Mouse (Mus musculus): ENCODE data around the gene Atic. TPM values are rescaled to one million over a fixed set of nuclear protein-coding genes. Genes with fewer than 3 reads are reported as not detected.

Atic gene
- polyA plus RNA-seq, 1 experiment from 2014 or later: 70.5 TPM

GRCm38 (mm10) chr1:71567884-71568605, 11.1 kb downstream of the Atic start:
- Histone ChIP-seq H3K36me3 (peaks cover 97% of the 10 kb centered on the region), H3K4me1 (no peaks in the 10 kb centered on the region), H3K4me2 (no peak overlapping the region), H3K9me3 (replicated peaks) (no peaks in the 10 kb centered on the region), H3K9ac (no peak overlapping the region), H3K4me3 (no peak overlapping the region), H3K27ac (no peak overlapping the region), H3K27me3 (replicated peaks) (no peaks in the 10 kb centered on the region)
- 79% methylated on average over 16 of the region's 16 CpGs for WGBS (ENCODE audit: insufficient replicate concordance)
- ATAC-seq: no peak

GRCm38 (mm10) chr1:71570116-71570515, 13.2 kb downstream of the Atic start:
- H3K27ac ChIP-seq: no peak overlapping the region
- H3K4me2 ChIP-seq: no peak overlapping the region
- H3K27me3 ChIP-seq (replicated peaks): no peaks in the 10 kb centered on the region
- WGBS (ENCODE audit: insufficient replicate concordance): 79% methylated on average over 4 of the region's 4 CpGs
- no peak for ATAC-seq
- H3K4me1 ChIP-seq: no peaks in the 10 kb centered on the region
- H3K9me3 ChIP-seq (replicated peaks): no peaks in the 10 kb centered on the region
- peaks cover 96% of the 10 kb centered on the region for H3K36me3 ChIP-seq
- H3K9ac ChIP-seq: no peak overlapping the region
- no peak overlapping the region for H3K4me3 ChIP-seq

- 86% methylated on average over 7 of the region's 7 CpGs for WGBS (ENCODE audit: insufficient replicate concordance)
- peaks cover 99% of the 10 kb centered on the region for H3K36me3 ChIP-seq
These were observed 19.0 kb downstream of the Atic start for GRCm38 (mm10) chr1:71575987-71576386.

GRCm38 (mm10) chr1:71576837-71577236, 19.9 kb downstream of the Atic start:
- H3K4me1 ChIP-seq: no peaks in the 10 kb centered on the region
- no peak overlapping the region for H3K4me3 ChIP-seq
- H3K9ac ChIP-seq: no peak overlapping the region
- H3K27ac ChIP-seq: no peak overlapping the region
- no peak for ATAC-seq
- no peaks in the 10 kb centered on the region for H3K27me3 ChIP-seq (replicated peaks)
- 87% methylated on average over 6 of the region's 6 CpGs for WGBS (ENCODE audit: insufficient replicate concordance)
- no peaks in the 10 kb centered on the region for H3K9me3 ChIP-seq (replicated peaks)
- H3K4me2 ChIP-seq: no peak overlapping the region
- H3K36me3 ChIP-seq: peaks cover 92% of the 10 kb centered on the region

More at GRCm38 (mm10) chr1:71575987-71576386, 19.0 kb downstream of the Atic start:
- Histone ChIP-seq H3K27ac (no peak overlapping the region), H3K4me3 (no peak overlapping the region), H3K9me3 (replicated peaks) (no peaks in the 10 kb centered on the region), H3K9ac (no peak overlapping the region), H3K4me2 (no peak overlapping the region), H3K27me3 (replicated peaks) (no peaks in the 10 kb centered on the region), H3K4me1 (no peaks in the 10 kb centered on the region)
- no peak for ATAC-seq

DNA sequence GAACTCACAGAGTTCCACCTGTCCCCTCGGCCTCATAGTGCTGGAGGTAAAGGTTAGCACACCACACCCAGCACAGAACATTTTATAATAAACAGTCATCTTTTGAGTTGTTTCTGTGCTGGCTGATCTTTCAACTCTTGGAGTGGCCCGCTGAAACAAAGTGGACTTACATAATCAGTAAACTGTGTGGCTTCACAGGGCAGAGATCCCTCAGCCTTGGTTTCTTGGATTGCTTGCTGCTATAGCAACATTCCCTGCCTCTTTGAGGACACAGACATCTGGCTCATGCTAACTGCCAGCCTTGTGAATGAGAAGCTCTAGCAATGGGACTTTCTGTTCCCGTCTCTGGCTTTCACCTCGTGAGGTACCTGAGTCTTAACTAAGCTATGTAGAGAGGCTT, 22.6 kb downstream of the Atic start:
- WGBS (ENCODE audit: insufficient replicate concordance): 80% methylated on average over 4 of the region's 4 CpGs
- no peak overlapping the region for H3K4me3 ChIP-seq
- H3K4me1 ChIP-seq: no peaks in the 10 kb centered on the region
- ATAC-seq: no peak
- no peaks in the 10 kb centered on the region for H3K27me3 ChIP-seq (replicated peaks)
- H3K36me3 ChIP-seq: peaks cover 66% of the 10 kb centered on the region
- H3K9me3 ChIP-seq (replicated peaks): no peaks in the 10 kb centered on the region
- no peak overlapping the region for H3K9ac ChIP-seq
- no peak overlapping the region for H3K4me2 ChIP-seq
- no peak overlapping the region for H3K27ac ChIP-seq

GRCm38 (mm10) chr1:71580408-71580807, 23.5 kb downstream of the Atic start:
- 82% methylated on average over 12 of the region's 12 CpGs for WGBS (ENCODE audit: insufficient replicate concordance)
- peak; percentile 35; the same call in 1 of the 2 replicates for ATAC-seq
- Histone ChIP-seq H3K9me3 (replicated peaks) (no peaks in the 10 kb centered on the region), H3K9ac (no peak overlapping the region), H3K27ac (no peak overlapping the region), H3K4me2 (no peak overlapping the region), H3K4me1 (no peaks in the 10 kb centered on the region), H3K4me3 (no peak overlapping the region), H3K27me3 (replicated peaks) (no peaks in the 10 kb centered on the region), H3K36me3 (peaks cover 63% of the 10 kb centered on the region)

GRCm38 (mm10) chr1:71583302-71583701, 26.4 kb downstream of the Atic start:
- Histone ChIP-seq H3K4me2 (no peak overlapping the region), H3K36me3 (peaks cover 61% of the 10 kb centered on the region), H3K4me3 (no peak overlapping the region), H3K9me3 (replicated peaks) (no peaks in the 10 kb centered on the region), H3K27ac (no peak overlapping the region), H3K9ac (no peak overlapping the region), H3K27me3 (replicated peaks) (no peaks in the 10 kb centered on the region), H3K4me1 (no peaks in the 10 kb centered on the region)
- ATAC-seq: no peak
- 79% methylated on average over 8 of the region's 8 CpGs for WGBS (ENCODE audit: insufficient replicate concordance)

DNA sequence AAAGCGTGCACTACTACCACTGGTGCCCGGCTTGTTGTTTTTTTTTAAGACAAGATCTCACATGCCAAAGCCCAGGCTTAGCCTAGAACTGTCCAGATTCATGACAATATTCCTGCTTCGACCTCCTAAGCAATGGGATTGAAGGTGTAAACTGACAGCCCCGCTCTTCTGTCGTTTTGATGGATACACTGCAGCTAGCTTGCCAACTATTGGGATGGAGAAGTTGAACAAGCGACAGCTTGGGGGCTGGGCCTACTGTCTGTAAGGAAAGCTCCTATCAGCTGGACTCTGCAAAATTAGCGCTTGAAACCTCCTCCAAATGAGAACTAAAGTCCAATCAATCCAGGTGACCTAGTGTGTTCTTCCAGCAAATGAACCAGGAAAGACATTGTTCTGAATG, 26.9 kb downstream of the Atic start:
- Histone ChIP-seq H3K4me1 (no peaks in the 10 kb centered on the region), H3K27me3 (replicated peaks) (no peaks in the 10 kb centered on the region)

GRCm38 (mm10) chr1:71586658-71587057, 29.7 kb downstream of the Atic start:
- Histone ChIP-seq H3K27me3 (replicated peaks) (no peaks in the 10 kb centered on the region), H3K4me2 (no peak overlapping the region), H3K9me3 (replicated peaks) (no peaks in the 10 kb centered on the region), H3K36me3 (peaks cover 64% of the 10 kb centered on the region), H3K27ac (no peak overlapping the region), H3K4me3 (no peak overlapping the region), H3K4me1 (no peaks in the 10 kb centered on the region), H3K9ac (no peak overlapping the region)
- ATAC-seq: no peak
- WGBS (ENCODE audit: insufficient replicate concordance): 75% methylated on average over 7 of the region's 7 CpGs

More for the DNA sequence above, 26.9 kb downstream of the Atic start:
- no peak overlapping the region for H3K27ac ChIP-seq
- no peak for ATAC-seq
- H3K4me3 ChIP-seq: no peak overlapping the region
- no peaks in the 10 kb centered on the region for H3K9me3 ChIP-seq (replicated peaks)
- no peak overlapping the region for H3K9ac ChIP-seq
- H3K4me2 ChIP-seq: no peak overlapping the region
- WGBS (ENCODE audit: insufficient replicate concordance): 76% methylated on average over 7 of the region's 7 CpGs
- H3K36me3 ChIP-seq: peaks cover 61% of the 10 kb centered on the region

DNA sequence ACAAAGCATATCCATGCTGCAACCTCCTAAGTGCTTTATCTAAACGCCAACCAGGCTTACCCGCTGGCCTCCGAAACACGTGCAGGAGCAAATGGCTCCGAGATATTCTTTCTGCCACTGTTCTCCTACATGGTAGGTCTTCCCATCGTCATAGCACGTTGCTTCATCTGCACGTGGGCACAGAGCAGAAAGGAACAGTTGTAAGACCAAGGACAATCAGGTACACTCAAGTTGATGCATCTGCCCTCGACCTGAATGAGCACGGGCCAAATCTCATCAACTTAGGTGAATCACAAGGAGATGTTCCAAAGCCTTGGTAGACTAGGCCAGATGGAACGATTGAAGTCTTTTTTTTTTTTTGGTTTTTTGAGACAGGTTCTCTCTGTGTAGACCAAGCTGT, 33.1 kb downstream of the Atic start:
- H3K9me3 ChIP-seq (replicated peaks): no peaks in the 10 kb centered on the region
- peaks cover 86% of the 10 kb centered on the region for H3K36me3 ChIP-seq
- no peak overlapping the region for H3K27ac ChIP-seq
- H3K9ac ChIP-seq: no peak overlapping the region
- no peak overlapping the region for H3K4me3 ChIP-seq
- no peak for ATAC-seq
- no peak overlapping the region for H3K4me2 ChIP-seq
- H3K27me3 ChIP-seq (replicated peaks): no peaks in the 10 kb centered on the region
- H3K4me1 ChIP-seq: no peaks in the 10 kb centered on the region
- 78% methylated on average over 11 of the region's 11 CpGs for WGBS (ENCODE audit: insufficient replicate concordance)

DNA sequence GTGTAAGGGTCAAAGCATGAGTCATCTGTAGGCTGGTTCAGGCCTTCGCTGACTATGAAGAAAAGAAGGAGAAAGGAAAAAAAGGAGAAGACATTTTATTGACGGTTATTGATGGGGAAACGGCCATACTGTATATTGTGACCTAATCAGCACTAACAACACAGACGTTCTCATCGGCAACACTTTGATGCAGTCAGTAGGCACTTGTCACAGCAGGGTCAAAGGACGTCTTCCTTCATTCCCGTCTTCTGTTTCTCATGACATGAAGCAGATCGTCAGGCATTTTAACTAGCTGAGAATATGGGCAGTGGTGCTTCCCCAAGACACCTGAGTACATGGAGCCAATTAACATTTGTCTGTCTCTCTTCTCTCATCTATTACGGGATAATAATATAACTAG, 36.2 kb downstream of the Atic start:
- Histone ChIP-seq H3K9me3 (replicated peaks) (no peaks in the 10 kb centered on the region), H3K4me3 (no peak overlapping the region), H3K27ac (no peak overlapping the region), H3K4me2 (no peak overlapping the region), H3K4me1 (no peaks in the 10 kb centered on the region), H3K36me3 (peaks cover 82% of the 10 kb centered on the region), H3K9ac (no peak overlapping the region), H3K27me3 (replicated peaks) (no peaks in the 10 kb centered on the region)
- ATAC-seq: no peak
- 79% methylated on average over 9 of the region's 9 CpGs for WGBS (ENCODE audit: insufficient replicate concordance)

GRCm38 (mm10) chr1:71594268-71594667, 37.3 kb downstream of the Atic start:
- H3K27ac ChIP-seq: no peak overlapping the region
- peaks cover 82% of the 10 kb centered on the region for H3K36me3 ChIP-seq
- H3K9me3 ChIP-seq (replicated peaks): no peaks in the 10 kb centered on the region
- no peak overlapping the region for H3K4me2 ChIP-seq
- H3K27me3 ChIP-seq (replicated peaks): no peaks in the 10 kb centered on the region
- H3K9ac ChIP-seq: no peak overlapping the region
- H3K4me1 ChIP-seq: no peaks in the 10 kb centered on the region
- H3K4me3 ChIP-seq: no peak overlapping the region
- ATAC-seq: no peak
- 53% methylated on average over 2 of the region's 2 CpGs for WGBS (ENCODE audit: insufficient replicate concordance)

DNA sequence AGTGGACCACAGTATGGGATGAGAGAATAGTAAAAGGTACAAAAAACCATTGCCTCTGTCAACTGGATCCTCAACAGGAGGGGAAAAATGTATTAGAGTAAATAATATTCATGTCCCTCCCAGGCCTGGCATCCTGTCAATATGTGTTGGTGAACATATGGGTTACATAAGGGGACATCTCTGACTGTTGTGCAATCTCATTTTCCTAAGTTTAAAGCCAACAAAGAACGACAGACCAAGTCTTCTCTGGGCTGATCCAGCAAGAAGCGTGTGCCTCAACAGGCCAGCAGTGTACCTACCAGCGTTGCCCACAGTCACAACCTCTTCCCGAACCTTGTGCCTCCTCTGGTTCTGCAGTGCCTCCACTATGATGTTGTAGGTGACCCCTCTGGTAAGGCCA, 38.4 kb downstream of the Atic start:
- Histone ChIP-seq H3K36me3 (peaks cover 82% of the 10 kb centered on the region), H3K27me3 (replicated peaks) (no peaks in the 10 kb centered on the region), H3K9me3 (replicated peaks) (no peaks in the 10 kb centered on the region), H3K27ac (no peak overlapping the region), H3K4me1 (no peaks in the 10 kb centered on the region), H3K4me2 (no peak overlapping the region), H3K4me3 (no peak overlapping the region), H3K9ac (no peak overlapping the region)
- no peak for ATAC-seq
- 69% methylated on average over 4 of the region's 4 CpGs for WGBS (ENCODE audit: insufficient replicate concordance)
